Mouse (Mus musculus) gastrocnemius, postnatal 4 days (tissue): ENCODE results near the gene Ttc7b. TPM values are rescaled to one million over a fixed set of nuclear protein-coding genes. Genes with fewer than 3 reads are reported as not detected.

ENCODE experiments used
- DNase-seq, 2 experiments: peaks; one replicate each; pipeline ENCODE4 v3.0.0; 2021 to 2022; ENCODE audit warnings: low spot score in 2 of 2, mixed read lengths in 2 of 2
- total RNA-seq, 2 experiments: library from RNA; stranded (reverse); gene quantifications; 2 replicates each; pipeline ENCODE4 v1.2.3; 2021

Ttc7b gene
- total RNA-seq, 2 experiments from 2014 or later = 56.6 to 59.0 TPM

DNA sequence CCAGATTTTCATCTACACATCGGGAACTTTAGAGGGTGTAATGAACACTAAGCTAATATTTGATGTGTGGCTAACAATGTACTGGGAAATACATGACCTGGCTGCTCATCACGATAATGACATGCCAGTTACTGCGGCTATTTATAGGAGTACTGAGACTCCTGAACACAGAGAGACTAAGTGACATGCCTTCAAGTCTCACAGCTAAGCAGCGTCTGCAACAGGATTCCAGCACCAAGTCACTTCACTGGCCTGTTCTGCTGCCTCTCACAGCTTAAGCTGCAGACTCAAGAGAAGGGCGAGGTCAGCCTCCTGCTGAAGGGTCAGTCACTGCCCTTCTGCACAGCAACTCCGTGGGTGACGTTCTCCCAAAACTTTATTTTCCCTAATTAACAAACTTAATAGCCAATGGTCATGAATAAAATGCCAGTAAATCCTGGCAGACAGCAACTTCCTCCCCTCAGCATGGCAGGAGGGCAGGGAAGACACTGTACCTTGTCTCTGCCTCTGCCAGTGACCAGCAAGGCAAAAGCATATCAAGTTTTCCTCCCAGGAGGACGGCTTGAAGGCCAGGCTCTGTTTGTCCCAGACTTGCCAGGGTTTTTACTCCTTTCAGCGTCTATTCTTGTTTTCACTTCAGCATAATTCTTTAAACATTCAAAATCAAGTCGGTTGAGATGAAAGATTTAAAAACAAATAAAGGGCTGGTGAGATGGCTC lies 64.2 kb downstream of the Ttc7b start:
- no peak for DNase-seq

DNA sequence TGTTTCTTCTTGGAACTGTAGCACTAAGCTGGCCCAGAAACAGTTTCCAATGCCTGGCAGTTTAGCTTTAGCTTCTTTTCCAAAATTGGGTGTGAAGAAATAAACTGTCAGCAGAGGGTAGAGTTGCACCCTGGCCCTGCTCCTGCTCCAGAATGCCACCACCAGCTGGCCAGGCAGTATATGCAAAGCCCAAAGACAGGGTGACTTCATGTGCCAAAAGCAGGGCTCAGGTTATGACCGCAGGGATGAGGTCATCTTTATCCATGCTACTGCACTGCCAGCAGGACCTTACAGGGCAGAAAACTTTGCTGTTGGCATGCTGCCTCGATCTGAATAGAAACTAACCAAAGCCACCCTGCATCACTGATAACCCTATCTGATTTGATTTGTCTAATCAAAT lies 65.2 kb downstream of the Ttc7b start:
- DNase-seq = peak in 1 of 2 experiments; percentile 20

DNA sequence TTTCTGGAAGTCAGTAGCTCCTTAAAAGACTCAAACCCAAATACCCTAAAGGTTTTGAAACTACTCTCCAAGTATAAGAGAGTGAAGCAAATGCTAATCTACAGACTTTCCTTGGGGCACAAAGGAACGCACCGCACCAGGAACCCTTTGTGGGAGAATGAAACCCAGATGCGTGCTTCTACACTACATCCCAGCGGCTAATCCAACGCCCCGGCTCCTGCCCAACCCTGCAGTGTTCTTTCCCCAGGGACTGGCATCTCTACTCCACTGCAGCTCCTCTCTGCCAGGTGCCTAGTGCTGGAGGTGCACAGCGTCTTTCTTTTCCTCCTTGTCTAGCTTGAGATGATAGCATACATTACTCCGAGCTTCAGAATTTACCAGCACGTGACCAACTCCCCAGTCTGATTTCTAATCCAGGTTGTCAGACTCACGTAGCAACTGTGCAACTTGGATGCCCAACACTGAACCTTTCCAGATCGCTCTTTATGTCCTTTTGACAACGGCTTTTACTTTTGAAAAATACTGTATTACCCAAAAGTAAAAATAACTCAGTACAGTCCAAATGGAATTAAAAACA lies 72.8 kb downstream of the Ttc7b start:
- DNase-seq = peak in 1 of 2 experiments; percentile 9

GRCm38 (mm10) chr12:100447161-100447560 lies 73.5 kb downstream of the Ttc7b start:
- DNase-seq = peak in 1 of 2 experiments; percentile 14

DNA sequence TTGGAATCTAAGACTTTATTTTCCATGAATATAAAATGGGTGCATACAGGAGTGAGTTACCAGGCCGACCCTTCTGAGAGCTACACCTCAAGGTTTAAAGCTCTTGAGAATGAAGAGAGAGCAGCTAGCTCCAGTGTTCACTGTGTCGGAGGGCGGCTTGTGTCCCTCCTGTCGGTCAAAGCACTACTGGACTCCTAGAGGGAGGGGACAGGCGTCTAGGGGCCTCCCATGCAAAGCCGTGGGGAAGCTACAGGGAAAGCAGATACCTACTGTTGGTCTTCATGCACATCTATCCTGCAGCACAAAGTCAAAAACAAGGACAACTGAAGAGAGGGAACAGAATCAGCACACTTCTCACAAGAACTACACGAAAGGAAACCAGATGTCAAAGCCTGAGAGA lies 74.9 kb downstream of the Ttc7b start:
- peak in 1 of 2 experiments; percentile 5 for DNase-seq

GRCm38 (mm10) chr12:100445271-100445670 lies 75.4 kb downstream of the Ttc7b start:
- peak in 1 of 2 experiments; percentile 11 for DNase-seq

GRCm38 (mm10) chr12:100444671-100445165 lies 75.9 kb downstream of the Ttc7b start:
- DNase-seq = peak in 1 of 2 experiments; percentile 8

GRCm38 (mm10) chr12:100443452-100443851 lies 77.2 kb downstream of the Ttc7b start:
- DNase-seq = peak in 1 of 2 experiments; percentile 14

GRCm38 (mm10) chr12:100441609-100442008 lies 79.0 kb downstream of the Ttc7b start:
- peak in 1 of 2 experiments; percentile 6 for DNase-seq

GRCm38 (mm10) chr12:100439883-100440282 lies 80.7 kb downstream of the Ttc7b start:
- DNase-seq = peak in 1 of 2 experiments; percentile 5

GRCm38 (mm10) chr12:100439145-100439755 lies 81.4 kb downstream of the Ttc7b start:
- DNase-seq = peak in 1 of 2 experiments; percentile 9

DNA sequence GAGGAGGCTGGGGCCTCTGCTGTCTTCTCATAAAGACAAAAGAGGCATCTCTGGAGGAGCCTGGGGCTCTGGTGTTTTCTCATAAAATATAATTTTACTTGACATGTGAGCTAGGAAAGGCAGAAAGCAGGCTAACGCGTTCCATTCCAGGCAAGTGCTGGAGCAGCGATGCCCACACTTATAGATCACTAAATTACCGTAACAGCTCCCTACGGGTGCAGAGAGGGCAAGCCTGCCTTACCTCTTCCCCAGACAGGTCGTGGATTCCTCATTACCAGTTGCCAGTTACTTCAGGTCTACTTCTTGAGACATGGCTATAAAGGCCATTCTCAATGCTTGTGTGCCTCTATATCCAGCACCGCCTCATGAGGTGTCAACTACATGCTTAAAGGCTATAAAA lies 82.1 kb downstream of the Ttc7b start:
- DNase-seq = peak in 1 of 2 experiments; percentile 1

- DNase-seq = no peak
Observed at GRCm38 (mm10) chr12:100437862-100438261, 82.8 kb downstream of the Ttc7b start.

GRCm38 (mm10) chr12:100435763-100436162 lies 84.9 kb downstream of the Ttc7b start:
- peak in 1 of 2 experiments; percentile 1 for DNase-seq

DNA sequence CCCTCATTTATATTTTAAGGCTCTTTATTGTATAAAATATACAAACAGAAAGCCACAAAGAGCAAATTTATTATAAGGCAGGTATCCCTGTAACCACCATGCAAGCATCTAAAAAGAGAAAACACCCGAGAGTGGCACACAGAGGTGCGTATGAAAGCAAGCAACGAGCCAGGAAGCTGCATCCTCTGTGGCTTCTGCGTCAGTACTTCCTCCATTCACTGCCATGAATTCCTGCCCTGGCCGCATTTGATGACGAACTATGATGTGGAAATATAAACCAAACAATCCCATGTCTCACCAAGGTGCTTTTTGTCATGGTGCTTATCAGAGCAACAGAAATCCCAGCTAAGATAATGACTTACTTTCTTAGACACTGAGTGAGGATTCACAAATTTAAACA lies 88.8 kb downstream of the Ttc7b start:
- DNase-seq = peak in 1 of 2 experiments; percentile 3

DNA sequence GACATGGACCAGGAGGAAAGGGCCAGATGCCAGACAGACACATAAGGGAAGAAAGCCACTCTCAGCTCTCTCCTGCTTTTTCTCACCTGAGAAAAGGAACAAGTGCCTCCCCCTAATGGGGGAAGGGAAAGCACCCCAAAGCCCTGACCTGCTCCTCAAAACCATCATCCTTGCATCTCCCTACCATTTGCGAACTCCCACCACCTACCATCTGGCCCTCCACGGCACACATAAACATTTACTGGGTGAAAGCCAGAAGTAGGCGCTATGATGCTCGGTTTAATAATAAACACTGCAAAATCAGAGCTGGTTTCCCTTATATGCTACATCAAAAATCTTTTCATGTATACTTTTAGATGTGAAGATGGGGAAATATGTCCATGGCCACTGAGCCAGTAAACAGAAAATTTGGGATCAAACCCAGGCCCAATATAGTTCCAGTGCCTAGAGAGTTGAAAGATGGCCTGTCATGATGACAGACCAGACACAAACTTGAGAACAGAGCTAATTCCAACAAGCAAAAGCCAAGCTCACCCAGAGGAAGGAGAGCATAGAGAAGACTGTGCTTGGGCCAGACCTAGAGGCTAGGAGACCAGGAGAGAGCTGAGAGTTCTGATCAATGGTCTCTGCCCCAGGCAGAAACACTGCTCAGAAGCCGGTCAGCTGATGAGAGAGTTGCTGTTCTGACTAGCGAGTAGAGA lies 91.1 kb downstream of the Ttc7b start:
- peak in 1 of 2 experiments; percentile 7 for DNase-seq

DNA sequence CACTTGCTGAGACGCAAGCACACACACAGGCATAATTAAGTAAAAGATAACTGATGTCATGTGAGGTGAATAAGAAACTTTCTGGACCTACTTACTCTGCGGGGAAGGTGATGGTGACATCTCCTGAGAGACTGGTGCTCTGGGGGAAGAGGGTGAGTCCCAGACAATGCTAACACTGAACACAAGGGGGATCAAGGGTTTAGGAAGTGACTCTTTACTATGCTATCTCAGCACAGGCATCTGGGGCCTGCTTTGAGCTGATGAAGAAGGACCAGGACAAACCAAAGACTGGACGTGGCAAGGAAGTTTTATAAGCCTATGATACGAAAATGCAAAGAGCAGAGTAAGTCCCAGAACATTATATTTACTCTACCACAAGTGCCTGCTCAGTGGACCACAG lies 92.4 kb downstream of the Ttc7b start:
- peak in 1 of 2 experiments; percentile 4 for DNase-seq

DNA sequence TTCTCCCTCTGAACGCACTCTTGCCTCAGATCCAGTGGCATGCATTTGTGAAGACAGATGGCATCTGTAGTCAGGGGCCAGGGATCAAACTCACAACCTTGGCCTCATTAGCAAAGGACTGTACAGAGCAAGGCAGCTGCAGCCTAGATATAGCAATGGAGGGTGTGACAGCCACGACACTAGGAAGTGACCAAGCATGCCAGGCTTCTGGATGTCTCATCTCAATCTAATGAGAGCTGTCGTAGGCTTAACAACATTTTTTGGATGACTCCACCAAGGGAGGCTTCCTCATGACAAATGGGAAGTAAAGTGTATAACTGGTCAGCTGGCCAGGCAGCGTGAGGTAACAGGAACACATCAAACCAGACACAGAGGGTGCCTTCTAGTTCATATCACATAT lies 94.4 kb downstream of the Ttc7b start:
- peak in 1 of 2 experiments; percentile 16 for DNase-seq

DNA sequence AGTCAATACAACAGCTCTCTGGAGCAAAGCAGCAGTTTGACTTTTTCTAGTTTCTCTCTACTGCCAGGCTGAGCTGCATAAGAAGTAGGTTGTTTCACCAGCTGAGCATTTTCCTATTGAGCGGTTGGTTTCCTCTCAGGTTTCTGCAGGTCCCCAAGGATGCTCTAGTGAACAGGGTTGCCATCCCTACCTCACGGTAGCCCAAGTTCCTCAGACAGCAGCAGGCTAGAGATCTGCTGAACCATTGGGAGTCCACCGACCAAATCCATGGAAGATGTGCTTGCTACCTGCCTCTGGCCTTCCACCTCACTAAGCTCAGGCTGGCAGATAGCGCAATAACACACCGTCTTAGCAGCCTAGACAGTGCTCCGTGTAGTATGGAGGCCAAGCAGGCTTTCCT lies 95.6 kb downstream of the Ttc7b start:
- DNase-seq = peak in 1 of 2 experiments; percentile 6

- DNase-seq = no peak
Observed at GRCm38 (mm10) chr12:100422286-100422820, 98.3 kb downstream of the Ttc7b start.

GRCm38 (mm10) chr12:100421538-100421937 lies 99.1 kb downstream of the Ttc7b start:
- DNase-seq = peak; percentile 17 to 39
